Mouse (Mus musculus): ENCODE data around the gene Rbm17.
"Not testable (repeated sequence)": the region's sequence is repeated elsewhere in the genome, so short reads cannot be mapped to it uniquely, and the experiment has no call there.

Gene Rbm17

DNA sequence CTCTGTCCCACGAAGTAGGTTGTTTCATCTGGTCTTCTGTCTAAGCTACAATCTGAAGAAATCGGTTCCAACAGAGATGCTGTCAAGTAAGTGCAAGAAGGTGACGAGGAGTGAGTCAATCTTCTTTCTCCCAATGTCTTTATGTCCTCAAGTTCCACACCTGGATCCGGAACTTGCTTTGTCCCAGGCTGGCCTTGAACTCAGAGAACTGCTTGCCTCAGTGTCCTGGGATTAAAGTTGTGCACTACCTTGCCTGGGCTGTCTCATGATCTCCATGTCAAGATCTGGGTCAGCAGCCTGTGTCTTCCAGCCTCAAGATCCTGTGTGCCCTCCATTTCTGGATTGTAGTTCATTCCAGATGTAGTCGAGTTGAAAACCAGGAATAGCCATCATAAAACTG is at the start of gene Rbm17:
Rbm17 (minus strand) TSS at position 101 of the 400 bp plus-strand sequence.
- no peak for DNase-seq

DNA sequence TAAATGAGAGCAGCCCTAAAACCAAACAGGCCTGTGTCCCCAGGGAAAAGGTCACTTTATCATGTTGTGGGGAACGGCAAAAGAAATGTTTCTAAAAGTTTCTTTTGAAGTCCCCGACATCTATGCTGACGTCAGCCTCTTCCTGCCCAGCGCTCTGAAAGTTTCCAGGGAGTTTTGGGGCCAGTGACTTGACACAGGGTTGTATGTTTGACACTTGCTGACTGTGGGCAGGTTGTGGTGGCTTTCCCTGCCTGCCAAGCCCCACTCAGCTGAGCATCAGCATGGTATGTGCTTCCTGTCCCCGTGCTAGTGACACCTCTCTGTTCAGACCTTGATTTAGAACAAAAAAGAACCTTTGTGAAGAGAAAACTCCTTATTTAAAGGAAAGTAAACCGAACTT is 49.4 kb upstream of the Rbm17 start:
- no peak for DNase-seq

DNA sequence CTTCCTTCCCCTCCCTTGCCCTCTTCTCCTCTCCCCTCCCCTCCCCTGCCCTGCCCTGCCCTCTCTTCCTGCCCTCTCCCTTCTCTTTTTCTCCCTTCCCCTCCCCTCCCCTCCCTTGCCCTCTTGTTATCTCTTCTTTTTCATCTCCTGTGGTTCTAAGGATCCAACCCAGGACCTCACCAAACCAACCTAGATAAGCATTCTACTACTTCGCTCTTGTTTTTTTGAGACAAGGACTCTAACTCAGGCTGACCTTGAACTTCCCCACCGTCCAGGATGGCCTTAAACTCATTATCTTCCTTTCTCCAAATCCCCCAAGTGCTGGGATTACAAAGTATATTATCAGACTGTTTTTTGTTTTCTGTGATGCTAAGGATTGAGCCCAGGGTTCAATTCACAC is 48.8 kb upstream of the Rbm17 start:
- DNase-seq: no peak

DNA sequence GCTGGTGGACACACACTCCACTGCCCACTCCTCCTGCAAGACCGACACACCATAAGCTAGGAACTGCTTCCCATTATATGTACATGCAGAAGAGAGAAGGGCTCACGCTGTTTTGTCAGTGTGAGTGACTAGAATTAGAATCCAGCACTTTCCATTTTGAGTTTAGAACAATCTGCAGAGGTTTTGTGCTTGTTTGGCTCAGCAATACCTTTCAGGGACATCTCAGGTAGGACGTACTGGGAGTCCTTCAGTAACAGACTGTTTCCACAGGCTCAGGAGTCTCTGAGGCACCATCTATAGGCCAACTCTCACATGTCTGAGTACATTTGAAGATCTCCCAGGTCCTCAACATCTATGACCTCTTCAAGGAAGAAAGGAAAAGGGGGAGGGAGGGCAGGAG is 48.2 kb upstream of the Rbm17 start:
- DNase-seq: no peak

DNA sequence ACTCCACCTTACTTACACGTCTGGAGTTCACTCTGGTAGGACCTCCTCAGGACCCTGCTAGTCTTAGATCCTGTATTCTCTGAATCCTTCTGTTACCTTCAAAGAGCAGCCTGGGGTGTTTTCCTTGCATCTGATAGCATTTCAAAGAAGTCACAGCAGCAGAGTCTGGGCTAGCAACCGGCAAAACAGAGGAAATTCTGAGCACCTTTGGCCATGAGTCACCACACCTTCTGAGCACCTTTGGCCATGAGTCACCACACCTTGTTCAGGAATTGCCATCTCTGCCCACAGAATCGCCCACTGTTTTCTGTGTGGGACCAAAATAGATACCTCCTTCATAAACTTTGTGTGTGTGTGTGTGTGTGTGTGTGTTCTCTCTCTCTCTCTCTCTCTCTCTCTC is 47.5 kb upstream of the Rbm17 start:
- DNase-seq: no peak

DNA sequence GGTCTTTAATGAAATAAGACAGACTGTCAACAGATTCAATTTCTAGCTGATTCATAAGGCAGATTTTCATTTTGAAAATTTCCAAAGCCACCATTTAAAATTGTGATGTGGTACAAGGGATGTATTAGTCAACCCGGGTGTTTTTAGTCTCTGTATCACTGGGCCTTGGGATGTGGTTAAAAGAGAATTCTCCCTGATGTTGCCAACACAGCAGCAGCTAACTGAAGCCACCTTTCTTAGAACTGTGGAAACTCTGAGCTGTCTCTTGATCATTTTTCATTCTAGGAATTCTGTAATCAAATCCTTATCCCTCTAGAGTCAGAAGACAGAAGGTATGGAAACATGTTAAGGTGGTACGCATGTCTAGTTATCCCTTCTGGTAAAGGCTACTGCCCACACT is 41.3 kb upstream of the Rbm17 start:
- no peak for DNase-seq

DNA sequence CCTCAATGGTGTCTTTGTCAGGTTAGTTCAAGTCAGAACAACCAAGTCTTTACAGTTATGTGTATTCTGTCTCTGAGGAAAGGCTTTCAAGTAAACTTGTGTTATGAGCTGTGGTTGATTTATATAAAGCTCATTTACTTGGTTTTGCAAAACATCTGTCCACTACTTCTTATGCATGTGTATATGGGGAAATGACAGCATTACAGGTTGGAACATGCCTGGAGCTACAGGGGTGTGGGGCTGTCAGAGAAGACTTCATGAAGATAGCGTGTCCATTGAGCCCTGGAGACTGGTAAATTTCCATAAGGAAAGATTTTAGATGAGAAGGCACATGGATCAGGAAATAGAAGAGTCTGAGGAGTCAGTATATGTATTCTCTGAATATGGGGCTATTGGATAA is 40.1 kb upstream of the Rbm17 start:
- DNase-seq: no peak

DNA sequence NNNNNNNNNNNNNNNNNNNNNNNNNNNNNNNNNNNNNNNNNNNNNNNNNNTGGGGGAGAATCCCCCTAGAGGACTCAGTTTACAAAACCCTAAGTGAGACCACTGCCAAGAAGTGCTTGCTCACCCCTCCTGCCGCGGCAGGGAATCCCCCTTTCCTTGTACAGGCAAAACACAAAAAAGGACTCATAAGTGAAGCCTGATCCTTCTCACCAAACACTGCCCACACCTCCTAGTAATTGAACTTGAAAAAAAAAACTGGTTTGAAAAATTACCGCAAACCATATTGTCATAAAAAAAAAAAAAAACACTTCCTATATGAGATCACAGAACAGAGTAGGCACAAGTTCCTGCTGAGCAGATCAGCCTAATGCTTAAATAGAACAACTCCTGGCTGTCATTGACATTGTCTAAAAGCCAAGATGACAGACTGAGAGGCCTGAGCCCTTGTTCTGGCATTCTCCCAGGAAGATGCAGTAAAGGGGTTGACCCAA is 38.5 kb upstream of the Rbm17 start, which contains the start of gene Il2ra:
Il2ra (plus strand) TSS at position 357 of the 491 bp plus-strand sequence.
- DNase-seq: no peak

DNA sequence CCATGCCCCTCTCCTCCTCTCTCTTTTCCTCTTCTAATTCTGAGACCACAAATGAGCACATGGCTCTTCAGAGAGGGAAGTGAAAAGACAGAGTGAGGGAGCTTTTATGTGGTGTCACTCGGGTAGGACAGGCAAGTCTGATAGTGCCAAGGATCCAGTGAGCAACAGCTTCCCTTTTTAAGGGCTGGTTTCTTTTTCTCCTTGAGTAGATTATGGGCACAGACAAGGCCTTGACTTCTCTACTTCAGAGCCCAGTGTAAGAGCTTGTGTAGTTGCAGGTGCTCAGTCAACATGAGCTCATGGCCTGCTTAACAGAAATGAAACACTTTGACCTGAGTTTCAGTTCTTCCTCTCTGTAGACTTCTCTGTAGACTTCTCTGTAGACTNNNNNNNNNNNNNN is 33.2 kb upstream of the Rbm17 start:
- DNase-seq: no peak

DNA sequence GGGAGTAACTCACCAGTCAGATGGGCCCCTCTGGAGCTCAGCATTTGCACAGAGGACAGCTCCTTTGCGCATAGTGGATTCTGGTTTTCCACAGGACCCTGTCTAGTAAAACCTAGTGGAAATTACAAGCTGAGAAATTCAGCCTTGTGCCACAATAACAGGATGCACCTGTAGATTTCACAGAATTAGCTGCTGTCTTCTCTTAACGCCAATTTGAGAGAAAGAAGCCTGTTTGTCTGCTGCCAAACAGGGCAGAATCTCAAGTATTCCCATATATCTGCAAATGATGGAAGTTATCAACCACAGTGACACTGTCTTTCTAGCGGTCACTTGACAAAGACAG is 32.2 kb upstream of the Rbm17 start:
- DNase-seq: no peak

DNA sequence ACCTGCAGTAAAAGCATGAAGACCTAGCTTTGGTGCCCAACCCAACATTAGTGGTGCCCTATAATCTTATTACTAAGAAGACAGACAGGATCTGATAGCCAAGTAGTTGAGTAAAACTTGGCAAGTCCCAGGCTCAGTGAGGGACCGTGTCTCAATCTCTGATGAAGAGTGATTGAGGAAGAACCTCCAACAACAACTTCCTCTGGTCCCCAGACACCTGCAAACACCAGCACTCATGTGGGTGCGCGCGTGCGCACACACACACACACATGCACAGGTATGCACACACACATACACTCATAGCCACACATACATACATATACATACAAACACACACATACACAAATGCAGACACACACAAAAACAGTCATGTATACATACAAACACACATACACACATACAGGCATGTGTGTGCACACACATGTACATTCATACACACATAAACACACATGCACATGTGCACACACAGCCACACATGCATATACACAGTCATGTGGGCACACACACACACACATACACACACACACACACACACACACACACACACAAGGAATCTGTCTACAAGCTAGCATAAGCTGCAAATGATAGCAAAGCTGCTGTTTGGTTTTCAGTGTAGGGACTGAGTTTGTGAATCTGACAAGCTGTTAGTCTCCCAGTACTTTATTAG is 31.7 kb upstream of the Rbm17 start:
- DNase-seq: no peak

DNA sequence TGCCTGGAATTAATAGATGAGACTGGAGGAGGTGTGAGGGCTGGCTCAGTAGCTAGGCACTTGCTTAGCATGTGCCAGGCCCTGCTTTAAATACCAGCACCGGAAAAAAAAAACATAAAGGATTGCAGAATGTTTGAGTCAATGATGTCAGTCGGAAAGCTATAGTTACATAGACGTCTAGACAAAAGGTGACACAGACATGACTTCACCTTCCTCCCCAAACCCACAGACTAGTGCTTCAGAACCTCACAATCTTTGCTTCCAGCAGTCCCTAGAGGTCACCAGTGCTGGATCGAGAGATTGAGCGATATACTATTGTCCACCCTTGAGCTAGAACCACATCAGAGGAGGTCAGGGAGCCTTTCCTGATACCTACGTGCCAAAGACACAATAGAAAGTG is 31.1 kb upstream of the Rbm17 start:
- DNase-seq: no peak

DNA sequence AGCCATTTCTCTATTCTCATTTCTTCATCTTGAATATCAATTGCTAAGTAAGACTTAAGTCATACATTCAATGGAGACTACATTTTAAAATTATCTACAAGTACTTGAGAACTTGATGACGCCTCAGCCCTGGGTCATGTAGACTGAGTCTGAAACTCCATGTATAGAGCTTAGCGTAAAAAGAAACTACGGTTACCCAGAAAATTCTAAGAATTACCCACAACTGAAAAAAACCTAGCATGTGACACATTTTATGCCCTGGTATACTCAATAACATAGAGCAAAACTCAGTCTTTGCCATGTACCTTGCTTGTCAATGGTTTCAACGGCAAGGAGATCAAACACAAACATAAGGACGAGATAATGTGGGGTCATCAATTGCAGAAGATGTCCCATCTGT is 21.9 kb upstream of the Rbm17 start, which contains the start of gene Gm17490:
Gm17490 (minus strand) TSS at position 375 of the 400 bp plus-strand sequence.
- no peak for DNase-seq

DNA sequence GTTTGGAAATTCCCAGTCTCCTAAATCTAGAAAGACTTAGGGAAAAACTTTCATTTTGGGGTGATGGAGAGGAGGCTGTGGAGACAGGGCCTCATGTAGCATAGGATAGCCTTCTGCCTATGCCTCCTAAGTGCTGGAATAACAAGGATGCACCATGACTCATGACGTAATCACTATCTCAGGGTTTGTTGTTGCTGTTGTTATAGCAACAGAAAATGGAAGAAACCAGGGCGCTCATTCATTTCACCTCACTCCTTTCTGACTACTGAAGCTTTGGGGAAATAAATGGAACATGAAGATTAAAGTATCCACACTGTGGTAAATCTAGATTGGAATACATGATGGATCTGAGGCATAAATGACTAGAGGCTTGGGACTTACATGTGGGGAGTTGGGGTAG is 19.8 kb upstream of the Rbm17 start:
- DNase-seq: no peak

DNA sequence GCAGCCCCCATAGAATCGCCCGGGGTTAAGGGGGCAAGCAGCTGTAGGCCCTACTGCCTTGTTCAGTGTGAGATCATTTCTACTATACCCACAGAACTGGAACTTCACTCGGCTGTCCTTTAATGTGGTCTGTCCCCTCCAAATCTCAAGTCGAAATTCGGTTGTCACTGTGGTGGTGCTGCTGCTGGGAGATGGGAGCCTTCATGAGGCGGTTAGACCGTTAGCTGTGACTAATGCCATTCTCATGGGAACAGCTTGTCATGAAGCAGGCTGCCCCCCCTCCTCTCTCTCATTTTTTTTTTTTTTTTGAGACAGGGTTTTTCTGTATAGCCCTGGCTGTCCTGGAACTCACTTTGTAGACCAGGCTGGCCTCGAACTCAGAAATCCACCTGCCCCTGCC is 19.2 kb upstream of the Rbm17 start:
- no peak for DNase-seq

DNA sequence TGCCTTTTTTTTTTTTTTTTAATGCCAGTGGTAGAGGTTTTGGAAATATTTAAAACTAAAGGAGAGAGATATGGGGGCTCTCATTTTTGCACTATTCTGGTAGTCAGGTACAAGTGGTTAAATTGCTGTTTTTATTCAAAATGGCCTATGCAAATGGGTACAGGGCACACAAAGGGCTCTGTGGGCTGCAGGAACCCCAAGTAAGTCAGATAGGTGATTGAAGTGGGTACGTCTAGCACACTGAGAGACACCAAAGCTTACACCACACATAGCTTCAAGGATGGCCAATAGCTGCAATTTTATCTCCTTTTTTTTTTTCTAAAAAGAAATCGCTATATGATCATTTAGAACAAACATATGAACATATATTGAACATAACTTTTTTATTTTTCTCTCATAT is 15.6 kb upstream of the Rbm17 start:
- no peak for DNase-seq

DNA sequence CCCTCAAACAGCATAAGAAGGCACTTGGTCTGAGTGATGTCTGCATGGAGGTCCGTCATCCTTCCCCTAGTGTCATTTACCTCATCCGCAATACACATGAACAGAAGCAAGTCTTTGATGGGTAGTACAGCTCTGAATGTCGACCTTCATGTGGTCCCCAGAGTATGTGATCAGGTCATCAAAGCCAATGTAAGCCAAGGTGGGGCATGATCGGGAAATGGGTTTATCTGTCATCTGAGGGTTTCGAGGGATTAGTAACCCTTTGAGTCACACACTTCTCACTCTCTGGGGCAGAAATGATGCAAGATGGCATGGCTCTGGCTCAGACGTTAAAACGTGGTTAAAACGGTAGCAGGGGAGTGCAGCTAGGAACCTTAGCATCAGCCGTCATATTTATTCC is 12.9 kb upstream of the Rbm17 start:
- DNase-seq: no peak

DNA sequence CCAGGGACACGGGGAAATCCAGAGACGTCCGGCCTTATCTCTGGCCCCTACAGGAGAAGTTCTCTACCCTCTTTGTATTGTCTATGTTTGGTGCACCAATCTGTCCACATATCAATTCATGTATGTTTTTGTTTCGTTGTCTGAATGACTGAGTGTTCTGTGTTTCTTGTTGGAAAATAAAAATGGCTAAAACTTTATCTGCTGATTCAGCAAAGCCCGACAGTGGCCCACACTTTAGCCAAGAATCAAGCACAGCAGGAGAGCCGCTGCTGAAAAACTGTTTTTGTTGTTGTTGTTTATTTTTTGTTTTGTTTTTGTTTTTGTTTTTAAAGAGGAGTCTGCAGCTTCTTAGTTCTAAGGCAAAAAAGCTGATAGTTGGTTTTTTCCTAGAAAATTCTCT is 9.0 kb upstream of the Rbm17 start:
- not testable (repeated sequence) for DNase-seq

DNA sequence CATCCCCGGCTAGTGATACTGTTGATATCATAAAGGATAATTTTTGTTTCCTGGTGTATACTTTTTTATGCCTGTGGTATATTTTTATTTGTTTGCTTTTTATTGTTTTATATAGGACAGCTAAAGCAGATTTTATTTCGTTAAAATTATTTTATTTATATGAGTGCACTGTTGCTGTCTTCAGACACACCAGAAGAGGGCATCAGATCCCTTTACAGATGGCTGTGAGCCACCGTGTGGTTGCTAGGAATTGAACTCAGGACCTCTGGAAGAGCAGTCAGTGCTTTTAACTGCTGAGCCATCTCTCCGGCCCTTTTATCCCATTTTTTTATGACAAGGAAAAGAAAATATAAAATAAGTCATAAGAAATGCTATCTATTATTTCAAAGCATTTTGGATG is 2.8 kb upstream of the Rbm17 start:
- not testable (repeated sequence) for DNase-seq

DNA sequence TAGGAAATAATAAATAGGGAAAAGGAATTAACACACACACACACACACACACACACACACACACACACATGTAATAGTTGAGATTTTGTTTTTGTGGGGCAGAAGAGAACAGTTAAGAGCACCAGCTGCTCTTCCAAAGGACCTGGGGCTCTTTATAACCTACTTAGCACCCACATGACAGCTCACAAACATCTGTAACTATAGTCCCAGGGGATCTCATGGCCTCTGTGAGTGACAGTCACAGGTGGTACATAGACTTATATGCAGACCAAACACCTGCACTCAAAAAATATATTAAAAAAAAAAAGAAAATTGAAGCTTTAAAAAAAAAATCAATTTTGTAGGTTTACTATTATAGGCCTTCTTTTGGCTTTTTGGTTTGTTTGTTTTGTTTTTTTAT is 958 bp upstream of the Rbm17 start:
- DNase-seq: no peak

DNA sequence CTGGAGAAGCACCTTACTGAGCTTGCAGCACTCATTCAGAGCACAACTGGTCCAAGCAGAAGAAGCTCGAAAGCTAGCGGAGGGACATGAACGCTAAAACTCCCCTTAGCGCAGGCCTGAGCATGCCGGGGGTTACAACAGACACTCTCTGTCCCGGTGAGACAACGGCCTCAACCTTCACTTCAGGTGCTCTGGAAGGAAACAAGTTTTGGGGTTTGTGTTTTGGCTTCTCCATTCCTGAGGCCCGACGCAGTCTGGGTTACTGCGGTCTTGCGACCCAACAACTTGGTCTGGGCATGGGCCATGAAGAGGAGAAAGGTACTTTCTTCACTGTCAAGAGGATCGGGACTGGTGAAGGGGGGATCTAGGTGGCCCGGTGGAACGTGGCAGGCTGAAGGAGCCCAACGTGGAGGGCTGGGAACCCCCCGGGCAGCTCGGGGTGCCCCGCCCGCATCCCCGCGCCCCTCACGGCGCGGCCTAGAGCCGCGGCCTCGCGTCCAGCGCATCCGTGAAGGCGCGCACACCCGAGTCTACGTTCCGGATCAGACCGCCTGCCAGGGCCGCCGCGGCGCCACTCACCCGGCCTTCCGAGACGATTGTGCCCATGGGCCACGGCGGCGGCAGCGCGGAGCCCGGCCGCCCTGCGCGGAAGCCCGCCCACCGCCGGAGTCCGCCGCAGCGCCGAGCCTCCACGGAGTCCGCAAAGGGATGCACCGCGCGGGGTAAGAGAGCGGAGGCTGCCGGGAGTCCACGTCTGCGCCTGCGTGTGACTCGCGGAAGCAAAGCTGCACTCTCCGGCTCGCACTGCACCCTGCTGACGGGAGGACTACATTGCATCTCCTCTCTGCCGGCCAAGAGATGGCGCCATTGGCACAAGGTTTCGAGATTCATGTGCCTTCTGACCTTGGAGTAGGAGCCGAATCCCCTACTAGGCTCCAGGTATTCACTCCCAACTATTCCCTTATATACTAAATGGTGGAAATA is 1.2 kb downstream of the Rbm17 start:
- DNase-seq: peak; percentile 93 to 97

DNA sequence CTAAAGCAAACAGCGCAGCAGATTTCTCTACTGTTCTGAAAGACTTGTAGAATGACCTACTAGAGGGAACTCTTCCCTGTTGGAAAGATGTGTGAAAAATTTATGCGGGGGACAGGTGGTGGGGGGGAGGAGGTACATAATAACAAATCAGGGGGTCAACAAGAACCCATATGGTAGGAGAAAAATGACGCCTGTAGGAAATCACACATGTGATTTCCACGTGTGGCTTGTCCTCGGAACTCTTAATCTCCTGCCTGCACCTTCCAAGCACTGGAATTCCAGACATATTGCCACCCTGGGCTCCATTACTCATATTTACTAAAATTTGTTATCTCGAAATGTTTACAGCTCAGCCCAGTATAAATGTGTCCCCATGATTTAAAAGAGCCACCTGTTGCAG is 2.2 kb downstream of the Rbm17 start:
- DNase-seq: no peak

DNA sequence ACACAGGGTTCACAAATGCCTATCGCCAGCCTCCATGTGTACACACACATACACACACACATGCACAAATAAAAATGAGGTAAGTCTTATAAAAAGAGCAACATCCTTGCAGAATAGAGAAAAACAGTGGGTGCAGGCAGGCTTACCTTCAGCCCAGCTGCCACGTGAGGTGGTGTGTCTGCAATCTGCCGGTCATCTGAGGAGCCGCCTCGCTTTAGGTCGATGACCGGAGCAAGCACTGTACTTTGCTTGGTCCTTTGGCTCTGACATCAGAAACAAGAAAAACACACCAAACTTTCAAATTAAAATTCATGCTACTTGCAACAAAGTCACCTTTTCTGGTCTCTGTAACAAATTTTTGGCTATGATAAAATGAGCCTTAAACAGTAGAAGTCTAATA is 6.0 kb downstream of the Rbm17 start:
- DNase-seq: peak; percentile 23 to 47

DNA sequence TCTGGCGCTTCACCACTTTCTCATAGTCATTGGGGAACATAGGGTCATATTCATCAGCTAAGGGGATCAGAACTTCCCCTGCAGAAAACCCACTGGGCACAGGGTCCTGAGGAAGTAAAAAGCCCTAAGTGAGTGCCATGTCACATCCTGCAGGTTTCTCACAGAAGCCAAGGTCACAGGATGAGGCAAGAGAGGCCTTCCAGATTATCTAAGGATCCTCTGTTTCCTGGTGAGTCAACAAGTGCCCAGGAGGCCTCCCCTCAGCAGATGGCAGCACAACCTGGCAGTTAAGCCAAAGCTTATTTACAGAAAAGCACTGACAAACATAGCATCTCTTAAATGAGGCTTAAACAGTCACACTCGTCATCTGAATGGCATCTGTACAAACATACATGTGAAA is 7.3 kb downstream of the Rbm17 start:
- DNase-seq: no peak
